Mouse (Mus musculus) CH12.LX (cell line): ENCODE data around the gene Btbd1.

Experiments used
- CTCF ChIP-seq, 2 experiments: IDR thresholded peaks in 1 of 2; conservative IDR thresholded peaks in 1 of 2; 2 replicates each; pipeline ENCODE4 v1.5.1; 2011 to 2012; ENCODE audit warnings: low read depth in 2 of 2, low read length in 2 of 2, improper control_type of control experiment in 1 of 2, inconsistent platforms in 1 of 2, mild to moderate bottlenecking in 1 of 2, moderate library complexity in 1 of 2
- E2F4 ChIP-seq: IDR thresholded peaks from 2 replicates; pipeline ENCODE4 v1.6.1; 2011; ENCODE audit warnings: low read depth, low read length, improper control_type of control experiment; ENCODE audit not compliant: insufficient replicate concordance
- MYC ChIP-seq: IDR thresholded peaks from 2 replicates; pipeline ENCODE4 v1.6.1; 2011; ENCODE audit warnings: low read depth, mild to moderate bottlenecking, improper control_type of control experiment, low read length

DNA sequence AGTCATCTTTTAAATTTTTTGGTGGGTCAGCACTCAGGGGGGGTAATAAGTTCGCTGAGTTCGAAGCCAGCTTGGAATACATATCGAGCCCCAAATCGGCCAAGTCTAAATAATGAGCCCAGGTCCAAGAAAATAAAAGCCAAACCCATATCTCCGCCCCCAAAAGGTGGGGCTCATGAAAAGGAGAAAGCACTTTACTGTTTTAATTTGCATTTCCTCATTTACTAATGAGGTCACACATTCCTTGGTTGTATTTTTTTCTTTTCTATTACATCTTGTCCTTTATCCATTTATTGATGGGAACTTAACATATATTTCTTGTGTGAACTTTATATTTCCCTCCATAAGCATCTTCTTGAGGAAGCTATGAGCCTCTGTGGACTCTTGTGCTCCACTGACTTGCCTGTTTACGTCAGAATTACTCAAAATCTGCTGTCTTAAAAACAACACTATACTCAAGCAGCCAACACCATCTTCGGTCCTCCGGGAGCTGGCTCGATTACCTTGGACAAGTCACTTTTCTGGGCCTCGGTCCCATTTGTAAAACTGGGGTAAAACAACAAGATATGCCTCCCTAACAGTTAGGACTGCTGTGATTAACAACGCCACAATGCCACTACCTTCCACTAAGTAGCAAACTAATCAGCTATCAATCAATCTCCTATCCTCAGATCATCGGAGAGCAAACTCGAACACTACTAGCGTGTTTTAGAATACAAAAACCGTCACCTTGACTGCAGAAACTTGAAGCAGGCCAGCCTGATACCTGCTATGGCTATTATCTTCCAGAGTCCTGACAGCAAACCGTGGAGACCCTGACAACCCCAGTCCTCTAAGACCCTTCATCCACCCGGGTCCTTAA is 1.2 kb downstream of the Btbd1 start:
- TF ChIP-seq CTCF (conservative IDR thresholded peaks at IDR 0.05 in 1 of 2, IDR thresholded peaks at IDR 0.05 in 1 of 2; ENCODE audit: low read depth in 2 of 2, low read length in 2 of 2) = no peak
- 0 out of 2 replicates have a peak, but pooled peaks have one; percentile 17 for TF ChIP-seq MYC
- no peak for TF ChIP-seq E2F4
